Mouse (Mus musculus) layer of hippocampus, postnatal 36 days (tissue): ENCODE measurements around the gene Apobec2. TPM values are rescaled to one million over a fixed set of nuclear protein-coding genes. Genes with fewer than 3 reads are reported as not detected.
A peak's percentile ranks its signal among the peaks of the same experiment; 100 is the strongest.

Experiments
- DNase-seq, 2 experiments: peaks; one replicate each; pipeline ENCODE4 v3.0.0; 2022
- total RNA-seq, 2 experiments: library from RNA; stranded (reverse); gene quantifications; 2 replicates each; pipeline ENCODE4 v1.2.3; 2021

Gene Apobec2
- total RNA-seq, 2 experiments from 2014 or later, result not detected

DNA sequence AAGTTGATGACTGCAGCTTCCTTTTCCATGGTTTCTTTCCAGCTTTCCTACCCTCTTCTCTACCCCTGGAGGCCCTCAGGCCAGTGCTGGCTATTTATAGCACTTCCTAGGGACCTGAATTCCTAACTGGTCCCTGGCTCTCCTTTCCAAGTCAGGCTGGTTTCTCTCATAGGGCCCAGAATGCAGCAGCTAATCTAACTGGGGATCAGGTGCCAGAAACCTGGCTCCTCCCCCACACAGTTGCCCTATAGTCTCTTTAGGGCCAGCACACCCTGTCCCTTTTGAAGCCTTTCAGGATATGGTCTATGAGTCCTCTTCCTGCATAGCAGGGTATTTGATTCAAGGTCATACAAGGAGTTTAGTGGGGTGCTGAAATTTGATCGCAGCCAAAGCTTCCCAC lies 3.8 kb upstream of the Apobec2 start:
- no peak for DNase-seq

DNA sequence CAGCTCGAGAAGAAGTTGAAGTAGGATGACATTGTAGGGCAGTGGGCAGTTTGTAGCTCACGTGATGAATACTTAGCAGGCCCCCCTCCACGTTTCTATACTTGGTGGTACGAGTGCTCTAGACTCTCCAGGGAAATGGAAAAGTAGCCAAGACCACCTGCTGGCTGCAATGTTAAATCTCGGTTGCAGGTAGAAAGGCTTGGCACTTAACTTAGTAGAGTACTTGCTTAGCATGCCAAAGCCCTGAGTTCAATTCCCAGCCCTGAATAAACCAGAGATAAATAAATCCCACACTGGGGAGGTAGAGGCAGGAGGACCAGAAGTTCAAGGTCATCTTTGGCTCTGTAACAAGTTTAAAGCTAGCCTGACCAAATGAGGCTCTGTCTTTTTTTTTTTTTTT lies 1.7 kb upstream of the Apobec2 start:
- no peak for DNase-seq

DNA sequence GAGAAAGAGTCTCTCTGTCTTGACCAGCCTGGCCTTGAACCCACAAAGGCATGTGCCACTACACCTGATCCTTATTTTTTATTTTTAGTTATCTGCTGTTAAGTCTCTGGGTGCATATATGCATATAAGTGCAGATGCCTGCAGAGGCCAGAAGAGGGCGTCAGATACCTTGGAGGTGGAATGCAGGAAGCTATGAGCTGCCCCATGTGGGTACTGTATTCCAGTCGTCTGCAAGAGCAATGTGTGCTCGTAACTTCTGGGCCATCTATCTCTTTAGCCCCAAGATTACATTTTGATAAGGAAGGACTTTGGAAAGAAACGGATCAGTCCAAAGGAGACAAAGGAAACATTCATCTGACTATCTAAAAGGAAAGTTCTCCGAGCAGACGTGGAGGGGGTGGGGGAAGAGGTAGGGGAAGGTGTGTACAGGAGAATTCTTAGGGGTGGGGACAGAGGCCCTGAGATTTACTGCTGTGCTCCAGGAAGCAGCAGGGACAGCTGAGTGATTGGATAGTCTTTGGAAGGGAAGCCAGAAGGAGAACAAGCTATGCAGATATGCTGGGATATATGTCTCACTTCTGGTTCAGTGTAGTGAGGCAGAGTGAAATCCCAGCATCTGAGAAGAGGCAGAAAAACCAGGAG lies 1.1 kb upstream of the Apobec2 start:
- no peak for DNase-seq

DNA sequence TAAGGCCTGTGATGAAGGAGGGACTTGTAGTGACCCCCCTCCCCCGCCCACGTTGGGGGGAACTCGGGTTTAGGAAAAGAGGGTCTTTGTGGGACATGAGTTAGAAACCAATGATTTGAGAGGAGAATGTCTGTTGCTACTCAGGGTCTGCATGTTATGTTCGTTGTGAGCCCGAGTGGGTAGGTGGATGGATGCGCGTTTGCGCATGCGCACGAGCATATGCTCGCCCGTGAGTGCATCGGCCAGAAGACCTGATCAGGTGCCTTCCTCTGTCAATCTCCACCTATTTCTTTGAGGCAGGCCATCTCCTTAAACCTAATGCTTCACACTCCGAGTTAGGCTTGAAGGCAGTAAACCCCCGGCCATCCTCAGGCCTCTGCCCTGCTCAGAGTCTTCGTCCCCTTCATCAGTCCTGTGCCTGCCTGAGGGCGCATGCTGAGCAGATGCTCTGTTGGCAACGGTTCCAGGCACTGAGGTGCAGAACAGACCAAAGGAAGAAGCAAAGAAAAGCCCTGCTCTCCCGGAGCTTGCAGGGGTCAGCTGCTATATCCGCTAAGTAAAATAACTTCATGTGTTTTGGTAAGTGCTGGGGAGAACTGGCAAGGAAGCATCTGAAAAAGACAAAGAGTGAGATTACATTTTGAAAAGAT lies 401 bp upstream of the Apobec2 start:
- DNase-seq, result no peak

DNA sequence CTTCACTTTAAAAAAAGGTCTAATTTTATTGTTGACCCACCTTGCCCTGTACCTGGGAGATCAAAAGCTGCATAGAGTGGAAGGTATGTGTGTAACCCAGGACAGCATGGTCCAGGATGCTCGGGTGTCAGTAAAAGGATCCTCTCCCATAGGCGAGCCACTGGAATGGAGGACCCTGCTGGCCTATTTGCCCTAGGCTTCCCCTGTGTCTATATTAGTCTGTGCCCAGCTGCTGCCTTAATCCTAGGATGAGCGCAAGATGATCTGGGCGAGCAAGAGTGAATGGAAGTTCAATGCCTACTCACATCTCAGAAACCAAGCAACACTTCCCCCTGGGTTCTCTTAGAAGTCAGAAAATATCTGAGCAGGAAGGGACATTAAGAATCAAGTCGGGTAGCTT lies 1.7 kb downstream of the Apobec2 start:
- DNase-seq, result no peak

DNA sequence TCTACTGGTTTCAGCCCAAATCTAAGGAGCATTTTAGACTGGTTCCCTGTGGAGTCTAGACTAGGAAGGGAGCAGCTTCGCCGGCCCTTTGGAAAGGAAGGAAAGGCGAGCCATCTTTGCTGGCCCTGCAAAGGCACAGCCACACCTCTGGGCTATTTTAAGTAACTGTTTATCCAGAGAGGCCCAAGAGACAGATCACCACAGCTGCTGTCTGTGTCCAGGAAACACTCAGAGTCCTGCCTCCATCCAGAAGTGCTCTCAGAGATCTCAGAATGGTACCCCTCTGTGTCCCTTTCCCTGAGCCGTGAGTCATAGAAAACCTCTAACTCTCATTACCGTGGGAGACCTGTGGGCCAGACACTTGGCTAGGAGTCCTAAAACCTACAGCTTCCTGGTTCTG lies 2.3 kb downstream of the Apobec2 start:
- no peak for DNase-seq

DNA sequence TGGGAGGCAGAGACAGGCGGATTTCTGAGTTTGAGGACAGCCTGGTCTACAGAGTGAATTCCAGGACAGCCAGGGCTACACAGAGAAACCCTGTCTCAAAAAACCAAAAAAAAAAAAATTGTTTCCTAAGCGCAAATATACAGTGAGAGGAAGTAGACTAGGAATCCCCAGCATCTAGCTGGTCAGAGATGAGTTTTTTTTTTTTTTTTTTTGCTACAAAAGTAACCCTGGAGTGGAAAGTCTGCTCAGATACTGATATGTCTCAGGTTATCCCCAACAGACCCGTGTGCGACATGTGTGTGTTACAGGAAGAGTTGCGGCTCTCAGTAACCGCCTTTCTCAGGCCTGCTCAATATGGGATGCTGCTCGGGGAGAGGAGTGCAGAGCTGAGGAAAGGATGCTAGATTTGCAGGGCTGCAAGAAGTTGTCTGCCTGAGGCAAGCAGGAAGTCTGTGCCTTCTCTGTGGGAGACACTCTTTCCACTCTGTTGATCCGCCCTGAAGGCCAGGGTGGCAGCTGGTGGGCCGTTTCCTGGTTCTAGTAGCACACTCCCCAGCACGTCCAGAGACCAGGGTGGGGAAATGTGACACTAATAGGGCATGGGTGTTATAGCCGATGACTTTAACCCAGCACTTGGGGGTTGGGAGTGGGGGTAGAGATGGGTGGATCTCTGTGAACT lies 4.7 kb downstream of the Apobec2 start:
- no peak for DNase-seq

DNA sequence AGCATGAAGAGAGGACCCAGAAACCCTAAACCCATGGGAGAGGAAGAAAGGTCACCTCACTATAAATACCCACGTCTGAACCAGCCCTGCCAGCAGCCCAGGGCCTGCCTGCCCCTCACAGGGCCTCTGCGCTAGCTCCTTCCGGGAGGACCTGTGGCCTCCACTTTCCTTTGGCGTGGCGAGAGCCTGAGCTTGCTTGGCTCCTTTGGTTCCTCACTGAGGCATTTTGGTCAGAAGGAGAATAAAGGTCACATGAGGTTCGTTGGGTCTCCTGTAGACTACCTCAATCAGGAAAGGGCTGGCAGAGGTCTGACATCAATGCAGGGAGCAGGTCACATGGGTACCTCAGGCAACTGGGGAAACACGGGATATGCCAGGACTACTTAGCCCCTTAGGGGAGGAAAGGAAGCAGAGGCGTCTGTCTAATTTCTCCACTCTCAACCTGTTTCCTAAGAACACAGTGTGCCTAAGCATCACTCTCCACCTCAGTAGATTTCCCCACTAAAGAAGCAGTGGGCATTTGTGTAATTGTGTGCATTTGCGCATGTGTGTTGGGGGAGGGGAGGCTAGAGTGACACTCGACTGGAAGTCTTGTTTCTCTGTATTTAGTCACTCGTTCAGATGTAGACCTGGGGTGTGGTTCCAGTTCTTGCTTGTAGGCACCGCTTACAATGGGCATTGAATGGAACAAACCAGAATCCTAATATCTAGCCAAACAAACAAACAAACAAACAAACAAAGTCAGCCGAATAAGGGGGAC lies 5.6 kb downstream of the Apobec2 start:
- DNase-seq, result no peak

DNA sequence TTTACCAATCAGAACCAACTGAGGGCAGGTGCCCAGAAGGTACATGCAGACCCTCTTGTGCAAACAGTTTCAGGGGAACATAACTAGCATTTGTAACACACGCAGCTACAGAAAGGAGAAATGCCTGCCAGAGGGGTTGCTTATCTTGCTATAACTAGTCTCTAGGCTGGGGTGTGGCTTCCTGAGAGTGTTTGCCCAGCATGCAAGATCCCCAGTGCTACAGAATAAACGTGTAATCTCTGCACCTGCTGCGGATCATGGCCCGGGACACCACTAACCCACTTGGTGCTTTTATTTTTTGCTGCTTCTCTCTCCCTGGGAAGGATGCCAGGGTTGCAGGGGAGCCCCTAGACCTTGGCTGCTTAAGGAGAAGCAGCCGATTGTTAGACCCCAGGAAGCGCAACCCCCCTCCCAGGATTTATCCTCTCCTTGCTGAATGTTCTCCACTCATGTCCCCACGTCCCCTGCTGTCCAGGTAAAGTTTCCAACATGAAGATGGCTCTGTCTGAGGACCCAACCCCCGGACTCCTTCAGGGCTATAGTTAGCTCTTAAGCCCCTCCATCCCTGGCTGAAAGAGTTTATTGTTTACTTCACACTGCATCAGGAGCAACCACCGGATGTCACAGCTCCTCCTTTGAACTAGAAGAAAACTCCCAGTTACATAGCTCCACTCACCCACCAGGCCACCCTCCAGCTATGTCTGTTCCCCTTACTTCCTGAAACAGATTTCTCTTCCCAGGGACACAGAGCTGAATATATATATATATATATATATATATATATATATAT lies 6.7 kb downstream of the Apobec2 start:
- no peak for DNase-seq

DNA sequence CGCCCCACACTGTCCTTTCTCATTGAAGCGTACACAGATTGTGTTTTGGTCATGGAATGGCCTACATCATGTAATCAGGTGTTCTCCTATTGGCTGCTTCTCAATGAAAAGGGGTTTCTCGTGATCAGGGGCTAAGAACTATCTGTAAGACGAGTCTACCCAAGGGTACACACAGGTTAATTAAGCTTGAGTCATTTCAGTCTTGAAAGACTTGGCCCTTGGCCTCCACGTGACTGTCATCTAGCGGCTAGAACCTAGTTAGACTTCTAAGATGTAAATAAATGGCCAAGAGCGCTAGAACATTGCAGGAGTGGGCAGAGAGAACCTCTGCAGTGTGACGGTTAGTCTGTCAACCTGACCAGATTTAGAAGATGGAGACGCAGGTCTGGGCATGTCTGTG lies 8.5 kb downstream of the Apobec2 start:
- DNase-seq, result no peak

DNA sequence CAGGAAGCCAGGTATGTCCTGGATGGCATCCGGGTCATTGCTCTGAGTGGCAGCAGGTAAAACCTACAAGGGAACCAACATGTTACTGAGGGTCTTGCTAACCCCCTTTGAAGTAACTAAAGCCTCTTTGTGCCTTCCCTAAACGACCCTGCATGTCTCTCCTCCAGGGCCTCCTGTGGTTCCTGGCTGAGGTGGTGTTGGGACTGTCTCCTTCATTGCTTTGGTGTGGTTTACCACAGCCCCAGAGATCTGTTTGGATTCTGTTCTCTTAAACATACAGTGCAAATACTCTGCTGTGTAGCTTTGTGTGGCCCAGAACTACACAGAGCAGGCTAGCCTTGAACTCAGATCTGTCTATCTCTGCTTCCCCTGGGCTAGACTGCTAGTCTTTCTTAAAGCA lies 13.2 kb downstream of the Apobec2 start:
- no peak for DNase-seq

DNA sequence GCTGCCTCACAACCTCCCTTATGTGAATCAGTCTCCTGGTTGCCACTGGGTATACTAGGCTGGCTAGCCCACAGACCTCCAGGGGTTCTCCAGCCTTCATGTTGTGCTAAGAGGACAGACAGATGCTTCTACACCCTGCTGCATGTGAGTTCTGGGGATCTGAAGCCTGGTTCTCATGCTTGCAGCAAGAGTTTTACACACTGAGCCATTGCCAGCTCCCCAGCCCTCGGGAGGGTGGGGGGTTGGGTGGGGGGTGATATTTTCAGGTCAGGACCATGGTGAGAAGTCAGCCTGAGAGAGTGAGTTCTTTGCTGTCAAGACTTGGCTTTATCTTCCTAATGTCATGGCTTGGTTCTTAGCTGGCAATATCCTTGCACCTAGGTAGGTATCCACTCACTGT lies 13.9 kb downstream of the Apobec2 start:
- no peak for DNase-seq

DNA sequence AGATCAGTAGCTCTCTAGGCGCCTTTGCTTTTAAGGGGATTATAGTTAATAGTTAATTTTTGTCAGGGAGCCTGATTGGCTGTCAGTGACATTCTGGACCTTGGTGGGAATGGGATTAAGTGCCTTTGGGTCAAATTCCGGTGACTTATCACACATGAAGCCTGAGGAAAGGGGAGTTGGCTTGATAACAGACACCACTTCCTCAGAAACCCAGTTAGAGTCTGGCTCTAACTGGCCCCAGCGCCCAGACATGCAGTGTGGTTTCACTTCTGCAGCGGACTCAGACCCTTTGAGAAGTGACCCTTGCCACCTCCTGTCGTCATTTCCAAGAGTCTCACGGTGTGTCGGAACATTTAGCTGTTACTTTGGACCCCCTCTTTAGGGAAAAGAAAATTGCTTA lies 14.6 kb downstream of the Apobec2 start:
- DNase-seq, result no peak

DNA sequence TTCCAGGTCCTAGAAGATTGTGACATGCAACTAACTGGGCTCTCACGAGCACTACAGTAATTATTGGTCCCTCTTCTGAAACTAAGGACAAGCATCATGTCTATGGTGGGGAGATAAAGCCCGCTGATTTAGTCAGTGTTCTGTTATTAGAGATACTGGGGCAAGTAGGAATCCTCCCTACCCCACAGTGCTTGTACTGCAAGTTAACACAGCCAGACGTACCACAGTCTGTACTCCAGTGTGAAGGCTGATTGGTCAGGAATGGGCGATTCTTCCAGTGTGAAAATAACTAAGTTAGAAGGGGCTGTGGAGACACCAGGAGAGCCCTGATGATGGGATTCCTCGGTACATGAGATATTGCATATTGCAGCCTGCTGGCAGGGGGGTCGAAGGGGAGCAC lies 15.2 kb downstream of the Apobec2 start:
- no peak for DNase-seq

DNA sequence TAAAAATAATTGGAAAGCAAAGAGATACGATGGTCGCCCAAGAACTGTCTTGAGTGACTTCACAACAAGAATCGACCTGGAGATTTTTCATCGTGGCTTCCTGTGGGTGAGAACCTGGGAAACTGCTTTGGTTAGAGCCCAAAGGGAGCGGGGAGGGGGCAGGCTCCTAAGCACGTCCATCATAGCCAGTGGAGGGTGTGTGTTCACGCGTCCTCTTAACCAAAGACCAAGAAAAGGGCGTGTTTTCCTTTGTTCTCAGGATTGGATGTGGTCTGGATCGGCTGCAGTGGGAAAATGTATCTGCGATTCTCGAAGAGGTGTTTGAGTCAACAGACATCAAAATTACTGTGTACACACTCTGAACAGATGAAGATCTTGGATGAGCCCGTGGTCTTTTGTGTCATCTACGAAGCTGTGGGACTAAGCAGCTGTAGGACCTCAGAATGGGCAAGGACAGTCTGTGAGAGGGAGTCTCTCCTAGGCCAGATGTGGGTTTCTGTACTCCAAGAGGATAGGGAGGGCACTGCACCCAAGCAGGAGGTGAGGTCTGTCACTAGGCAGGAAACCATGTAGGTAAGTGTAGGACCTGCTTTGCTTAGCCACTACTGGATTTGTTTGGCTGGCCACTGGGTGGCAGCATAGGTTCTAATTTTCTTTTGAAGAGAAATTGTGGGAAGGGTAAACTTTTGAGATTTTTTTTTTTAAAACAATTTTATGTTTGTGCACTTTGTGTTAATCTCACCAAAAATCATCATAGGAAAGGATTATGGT lies 16.1 kb downstream of the Apobec2 start:
- peak; percentile 41 to 51 for DNase-seq

DNA sequence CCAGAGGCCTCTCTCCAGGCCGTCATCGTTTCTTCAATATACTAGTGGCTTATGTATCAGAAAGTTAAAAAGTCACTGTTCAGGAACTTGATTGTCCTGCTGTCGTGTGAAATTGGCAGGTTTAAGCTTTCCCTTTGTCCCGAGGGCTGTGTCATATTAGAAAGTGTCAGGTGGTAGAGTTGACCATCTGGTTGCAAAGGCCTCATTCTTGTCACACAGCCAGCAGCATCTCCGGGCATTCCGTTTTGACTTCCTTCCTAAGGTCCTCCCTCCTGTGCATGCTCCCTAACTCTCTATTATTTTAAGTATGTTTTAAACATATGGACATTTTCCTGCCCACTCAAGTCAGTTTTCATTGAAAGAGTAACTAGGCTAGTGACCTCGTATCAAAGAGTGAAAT lies 16.7 kb downstream of the Apobec2 start:
- no peak for DNase-seq

DNA sequence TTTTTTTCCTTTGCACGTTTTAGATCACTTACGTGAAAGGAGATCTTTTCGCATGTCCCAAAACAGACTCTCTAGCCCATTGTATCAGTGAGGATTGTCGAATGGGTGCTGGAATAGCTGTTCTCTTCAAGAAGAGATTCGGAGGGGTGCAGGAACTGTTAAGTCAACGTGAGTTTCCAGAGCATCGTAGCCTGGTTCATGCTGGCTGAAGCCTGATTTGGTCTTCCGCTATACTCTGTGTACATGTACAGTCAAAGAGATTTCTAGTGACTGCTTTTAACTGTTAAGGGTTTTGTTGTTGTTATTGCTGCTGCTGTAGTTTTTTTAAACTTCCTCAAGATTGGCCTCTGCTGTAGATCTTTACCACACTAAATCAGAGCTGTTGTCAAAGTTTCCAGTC lies 21.5 kb downstream of the Apobec2 start:
- DNase-seq, result no peak

DNA sequence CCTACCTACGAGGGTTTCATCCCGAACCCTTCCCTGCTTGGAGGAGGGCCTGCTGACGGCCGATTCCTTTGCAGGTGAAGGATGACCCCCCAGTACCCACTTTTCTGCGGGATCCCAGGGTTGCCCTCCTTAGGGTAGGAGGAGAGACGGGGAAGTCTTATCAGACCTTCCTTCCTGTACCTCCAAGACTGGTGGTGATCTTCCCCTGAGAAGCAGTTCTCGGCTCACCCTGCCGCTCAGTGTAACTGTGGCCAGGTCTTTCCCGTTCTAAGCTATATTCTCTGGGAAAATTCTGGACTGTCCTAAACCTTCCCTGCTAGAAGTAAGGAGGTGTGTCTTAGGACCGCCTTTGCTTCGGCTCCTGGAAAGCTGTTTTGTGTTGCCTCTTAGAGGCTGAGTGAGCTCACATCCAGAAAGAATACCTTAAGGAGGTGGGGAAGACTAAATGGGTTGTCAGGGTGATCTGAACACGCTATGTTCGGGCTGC lies 22.4 kb downstream of the Apobec2 start:
- no peak for DNase-seq

DNA sequence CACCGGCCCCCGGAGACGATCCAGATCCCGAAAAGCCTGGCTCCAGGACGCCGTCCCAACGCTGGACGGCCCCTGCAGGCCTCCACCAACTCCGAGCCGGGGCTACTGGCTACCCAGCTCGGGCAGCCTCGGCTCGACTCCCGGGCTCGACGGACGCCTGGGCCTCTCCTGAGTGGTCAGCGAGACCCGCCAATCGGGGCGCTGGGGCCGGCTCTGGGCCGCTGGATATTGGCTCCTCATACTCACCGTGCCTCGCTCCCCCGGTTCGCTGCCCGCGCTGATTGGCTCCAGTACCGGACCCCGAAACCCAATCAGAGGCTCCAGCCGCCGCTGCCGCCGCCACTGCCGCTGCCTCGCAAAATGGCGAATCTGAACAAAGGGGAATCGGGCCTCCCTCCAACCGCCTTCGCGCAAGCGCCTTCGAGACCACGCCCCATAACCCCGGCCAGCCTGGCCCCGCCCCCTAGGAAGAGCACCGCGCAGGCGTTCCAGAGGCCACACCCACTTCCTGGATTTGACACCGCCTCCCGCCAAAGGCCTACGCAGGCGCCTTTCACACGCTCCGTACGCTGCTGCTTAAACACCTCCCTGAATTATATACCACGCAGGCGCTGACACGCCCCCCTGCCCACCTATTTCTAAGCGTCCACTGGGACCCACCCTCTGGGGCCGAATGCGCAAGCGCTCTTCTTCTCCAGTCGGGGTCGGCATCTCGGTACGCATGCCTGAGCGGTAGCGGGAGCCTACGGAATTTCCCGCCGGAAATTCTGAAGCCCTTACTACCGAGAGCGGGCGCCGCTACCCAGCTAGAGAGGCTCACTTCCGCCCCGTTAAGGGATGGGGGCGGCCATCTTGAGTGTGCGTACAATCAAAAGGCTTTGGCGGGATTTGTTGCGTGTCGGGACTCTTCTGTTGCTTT lies 23.1 kb downstream of the Apobec2 start, which contains the start of the genes Nfya and Oard1:
TSS of gene Nfya (minus strand) at position 527 of the 919 bp plus-strand sequence.
TSS of gene Oard1 (plus strand) at position 635 of the 919 bp plus-strand sequence.
- DNase-seq, result peak; percentile 100
